Mouse (Mus musculus) adrenal gland, adult 2 months (tissue): ENCODE measurements around the gene Il11ra2. TPM values are rescaled to one million over a fixed set of nuclear protein-coding genes. Genes with fewer than 3 reads are reported as not detected.
"Not testable (repeated sequence)": the region's sequence is repeated elsewhere in the genome, so short reads cannot be mapped to it uniquely, and the experiment has no call there.

Experiments used
- DNase-seq: peaks from one replicate; pipeline ENCODE4 v3.0.0; 2021
- long read RNA-seq: library from polyadenylated mRNA; stranded (forward); transcript quantifications from one replicate; pipeline ENCODE4 v2.0.0, GENCODE M21; 2021
- polyA plus RNA-seq: library from polyadenylated mRNA; depleted of rRNA; stranded (reverse); fragments of >200 nt; gene quantifications from 2 replicates; pipeline ENCODE4 v1.2.3, GENCODE M21; 2012; rRNA removed
- total RNA-seq, 2 experiments: library from RNA; stranded (reverse); gene quantifications; 2 replicates each; pipeline ENCODE4 v1.2.3; 2021

Il11ra2 gene
- total RNA-seq = not detected
- 0.34 and 0.61 TPM in 2 replicates for polyA plus RNA-seq
- long read RNA-seq = 0 reads

DNA sequence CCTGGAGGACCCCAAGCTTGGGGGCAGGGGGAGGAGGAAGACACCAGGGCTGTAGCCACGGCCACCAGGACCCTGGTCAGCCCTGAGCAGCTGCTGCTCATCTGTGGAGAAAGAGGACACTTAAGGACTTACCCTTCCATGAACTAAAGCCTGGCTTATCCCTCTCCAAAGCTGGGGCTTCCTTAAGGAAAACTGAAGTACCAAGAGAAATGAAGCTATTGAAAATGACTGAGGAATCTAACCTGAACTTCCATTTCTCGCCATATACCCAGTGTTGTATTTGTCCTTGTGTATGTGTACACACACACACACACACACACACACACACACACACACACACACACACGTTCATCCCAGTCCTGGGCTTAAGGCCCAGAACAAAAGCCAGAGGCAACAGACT lies at the start of gene Il11ra2:
Il11ra2 (minus strand) TSS at position 101 of the 400 bp plus-strand sequence.
- not testable (repeated sequence) for DNase-seq

DNA sequence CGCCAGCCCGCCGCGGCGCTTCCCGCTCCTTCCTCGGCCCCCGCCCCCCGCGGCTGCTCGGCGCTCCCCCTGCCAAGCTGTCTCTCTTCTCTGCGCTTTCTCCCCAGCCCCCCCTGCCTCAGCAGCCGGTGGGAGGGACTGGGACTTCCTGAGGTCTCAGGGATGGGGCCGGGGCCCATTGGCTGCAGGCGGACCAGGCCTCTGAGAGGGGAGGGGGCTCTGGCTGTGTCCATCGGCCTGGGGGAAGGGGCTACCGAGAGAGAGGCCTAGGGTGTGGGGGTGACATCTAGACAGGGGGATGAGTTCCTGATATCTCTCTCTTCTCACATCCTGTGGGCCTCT lies 20.5 kb upstream of the Il11ra2 start:
- not testable (repeated sequence) for DNase-seq

- DNase-seq = not testable (repeated sequence)
Measured at GRCm38 (mm10) chr4:42681473-42682182, 19.9 kb upstream of the Il11ra2 start.

DNA sequence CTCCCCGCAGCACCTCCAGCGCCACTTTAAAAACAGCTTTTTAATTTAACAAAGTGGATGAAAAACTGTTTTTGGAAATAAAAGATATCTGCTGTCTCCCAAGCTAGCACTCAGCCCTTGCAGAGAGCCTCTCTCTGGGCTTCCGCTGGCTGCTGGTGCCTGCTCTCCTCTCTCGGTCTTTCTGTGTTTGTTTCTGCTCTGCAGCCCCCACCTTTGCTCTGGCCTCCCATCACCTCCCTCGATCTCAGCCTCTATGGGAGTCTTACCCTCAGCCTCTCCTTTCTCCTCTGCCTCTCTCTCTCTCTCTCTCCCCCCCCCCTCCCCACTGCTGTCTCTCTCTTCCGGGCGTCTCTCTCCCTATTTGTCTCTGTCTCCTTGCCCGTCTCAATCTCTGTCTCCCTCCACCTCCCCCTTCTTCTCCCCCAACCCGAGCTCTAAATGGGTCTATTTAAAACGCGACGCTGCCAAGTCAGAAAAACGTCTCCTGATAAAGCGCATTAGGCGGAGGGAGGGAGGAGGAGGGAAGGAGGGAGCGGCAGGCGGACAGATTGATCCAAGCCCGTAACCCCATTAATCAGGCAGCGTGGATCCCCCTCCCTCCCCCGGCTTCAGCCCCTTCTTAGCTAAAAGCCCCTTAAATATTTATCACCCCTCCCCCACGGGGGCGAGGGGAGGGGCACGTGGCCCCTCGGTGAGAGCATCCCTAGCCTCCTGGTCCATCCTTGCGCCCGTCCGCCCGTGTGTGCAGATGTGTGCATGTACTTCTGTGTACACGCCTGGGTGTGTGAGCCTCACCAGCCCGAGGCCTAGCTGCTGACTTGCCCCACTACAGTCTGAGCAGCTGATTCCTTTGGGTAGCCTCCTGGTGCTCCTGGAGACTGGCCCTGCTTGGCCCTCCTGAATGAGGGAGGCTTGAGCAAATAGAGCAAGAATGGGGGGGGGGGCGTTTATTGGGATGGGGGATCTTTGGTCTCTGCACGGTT lies 19.0 kb upstream of the Il11ra2 start:
- DNase-seq = not testable (repeated sequence)

- DNase-seq = not testable (repeated sequence)
Measured at GRCm38 (mm10) chr4:42679365-42679764, 17.7 kb upstream of the Il11ra2 start.

DNA sequence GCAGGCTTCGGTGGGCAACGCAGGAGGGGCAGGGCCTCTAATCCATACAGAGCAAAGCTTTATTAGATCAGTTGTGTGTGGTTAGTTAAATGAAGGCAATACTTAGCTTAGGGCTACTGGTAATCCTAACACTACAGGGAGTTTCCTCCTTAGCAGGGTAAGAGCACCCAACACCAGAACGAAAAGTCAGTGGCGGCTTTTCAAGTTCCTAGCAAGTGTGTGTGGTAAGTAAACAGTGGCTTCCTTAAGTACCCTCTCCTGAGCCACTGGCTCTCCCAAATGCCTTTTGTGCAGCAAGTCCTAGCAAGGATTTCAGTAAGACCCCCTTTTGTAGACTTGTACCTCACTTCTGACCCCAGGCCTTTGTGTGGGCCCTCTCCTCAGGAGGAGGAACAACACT lies 13.7 kb upstream of the Il11ra2 start:
- not testable (repeated sequence) for DNase-seq

GRCm38 (mm10) chr4:42654951-42655350 lies 6.7 kb downstream of the Il11ra2 start, which contains the start of gene Ccl27b:
Ccl27b (plus strand) TSS chr4:42655251.
- DNase-seq = not testable (repeated sequence)

- DNase-seq = not testable (repeated sequence)
Measured at GRCm38 (mm10) chr4:42629419-42629818, 32.3 kb downstream of the Il11ra2 start, which contains the start of gene Gm2564. Gm2564 (plus strand) TSS chr4:42629719.

DNA sequence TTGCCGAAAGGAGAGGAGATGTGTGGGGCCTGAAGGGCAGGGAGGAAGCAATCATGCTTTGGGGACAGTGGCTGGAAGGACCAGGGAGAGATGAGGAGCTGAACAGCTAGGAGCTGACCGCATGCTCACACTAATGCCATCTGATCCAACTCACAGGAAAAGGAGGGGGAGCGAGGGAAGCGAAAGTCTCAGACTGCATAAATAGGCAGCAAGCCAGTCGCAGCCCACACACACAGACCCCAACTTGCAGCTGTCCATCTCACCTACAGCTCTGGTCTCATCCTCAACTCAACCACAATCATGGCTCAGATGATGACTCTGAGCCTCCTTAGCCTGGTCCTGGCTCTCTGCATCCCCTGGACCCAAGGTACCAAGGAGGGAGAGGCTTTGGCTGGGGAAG lies 49.8 kb downstream of the Il11ra2 start, which contains the start of gene Gm10591:
Gm10591 (plus strand) TSS at position 301 of the 400 bp plus-strand sequence.
- DNase-seq = not testable (repeated sequence)

Other genes starting within 250 kb of the Il11ra2 start
- not detected for gene Gm21586, start 222.5 kb downstream of the Il11ra2 start, total RNA-seq
- gene Gm21586, start 222.5 kb downstream of the Il11ra2 start, polyA plus RNA-seq = not detected in 2 replicates
- gene Gm2163, start 195.1 kb downstream of the Il11ra2 start, total RNA-seq = under 1 TPM; 0.31 to 0.78 TPM
- gene Gm2163, start 195.1 kb downstream of the Il11ra2 start, polyA plus RNA-seq = 0.28 and 0.36 TPM in 2 replicates
- gene Fam205a2, start 133.7 kb downstream of the Il11ra2 start, total RNA-seq = not detected
- not detected in 2 replicates for gene Fam205a2, start 133.7 kb downstream of the Il11ra2 start, polyA plus RNA-seq
- not detected for gene Gm10591, start 49.7 kb downstream of the Il11ra2 start, total RNA-seq
- not detected in 2 replicates for gene Gm10591, start 49.7 kb downstream of the Il11ra2 start, polyA plus RNA-seq
- 10 to 100 TPM; 14.5 to 24.0 TPM for gene Gm2564, start 32.2 kb downstream of the Il11ra2 start, total RNA-seq
- 13.6 and 16.2 TPM in 2 replicates for gene Gm2564, start 32.2 kb downstream of the Il11ra2 start, polyA plus RNA-seq
- not detected for gene Ccl27b, start 6.6 kb downstream of the Il11ra2 start, total RNA-seq
- not detected in 2 replicates for gene Ccl27b, start 6.6 kb downstream of the Il11ra2 start, polyA plus RNA-seq
- gene 4930578G10Rik, start 73.7 kb upstream of the Il11ra2 start, total RNA-seq = under 1 TPM in 1 of 2 experiments, not detected in 1; 0.55 TPM
- gene 4930578G10Rik, start 73.7 kb upstream of the Il11ra2 start, polyA plus RNA-seq = 0.26 TPM in 1 of 2 replicates, not detected in the other
- gene Ccl19, start 94.7 kb upstream of the Il11ra2 start, total RNA-seq = 1 to 10 TPM; 1.8 to 6.7 TPM
- gene Ccl19, start 94.7 kb upstream of the Il11ra2 start, polyA plus RNA-seq = 25.5 and 29.5 TPM in 2 replicates
- gene Ccl21a, start 112.1 kb upstream of the Il11ra2 start, total RNA-seq = 10 to 100 TPM in 1 of 2 experiments, 1 to 10 TPM in 1; 5.7 to 12.2 TPM
- 2.3 and 3.8 TPM in 2 replicates for gene Ccl21a, start 112.1 kb upstream of the Il11ra2 start, polyA plus RNA-seq
- gene Fam205a1, start 192.0 kb upstream of the Il11ra2 start, total RNA-seq = not detected
- gene Fam205a1, start 192.0 kb upstream of the Il11ra2 start, polyA plus RNA-seq = not detected in 2 replicates
- under 1 TPM in 1 of 2 experiments, not detected in 1; 0.14 TPM for gene Gm12394, start 194.9 kb upstream of the Il11ra2 start, total RNA-seq
- not detected in 2 replicates for gene Gm12394, start 194.9 kb upstream of the Il11ra2 start, polyA plus RNA-seq
- gene Fam205c, start 212.3 kb upstream of the Il11ra2 start, total RNA-seq = under 1 TPM in 1 of 2 experiments, not detected in 1; 0.17 TPM
- gene Fam205c, start 212.3 kb upstream of the Il11ra2 start, polyA plus RNA-seq = not detected in 2 replicates